Mouse (Mus musculus) lung, adult 2 months (tissue): Measurements from ENCODE around the gene Scd1.

Source experiments
- CTCF ChIP-seq: fragments of 200-500 bp; IDR thresholded peaks from 2 replicates; pipeline ENCODE4 v1.5.1; 2011; ENCODE audit warnings: mild to moderate bottlenecking, low read length, control low read depth; ENCODE audit not compliant: insufficient read depth
- POLR2A ChIP-seq: fragments of 200-500 bp; IDR thresholded peaks from 2 replicates; pipeline ENCODE4 v1.6.1; 2011; ENCODE audit warnings: low read depth, mild to moderate bottlenecking, control low read depth, low read length, borderline replicate concordance; ENCODE audit errors: extremely low read depth

DNA sequence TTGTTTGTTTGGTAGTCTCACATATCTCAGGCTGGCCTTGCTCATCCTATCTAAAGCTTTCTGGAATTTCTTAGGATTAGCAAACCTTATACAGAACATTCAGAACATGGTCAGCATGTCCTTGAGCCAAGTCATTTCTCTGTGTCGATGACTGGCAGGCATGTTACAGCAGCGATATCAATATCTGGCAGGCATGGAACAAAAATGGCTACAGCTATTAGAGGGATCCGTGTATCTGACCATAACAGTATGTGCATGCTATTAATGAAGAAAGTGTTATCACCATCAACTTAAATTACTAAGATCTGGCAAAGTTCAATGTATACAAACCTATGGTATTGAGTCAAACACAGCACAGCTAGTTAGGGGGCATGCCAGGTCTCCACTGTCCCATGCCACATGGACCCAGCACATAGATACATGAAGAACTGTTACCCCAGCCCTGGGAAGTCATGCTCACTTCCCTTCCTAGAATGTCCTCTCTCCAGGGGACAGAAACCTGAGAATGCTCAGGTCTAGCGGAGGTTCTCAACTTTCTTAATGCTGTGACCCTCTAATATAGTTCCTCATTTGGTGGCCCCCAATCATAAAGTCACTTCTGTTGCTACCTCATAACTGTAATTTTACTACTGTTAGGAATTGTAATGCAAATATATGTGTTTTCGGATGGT lies 15.2 kb downstream of the Scd1 start:
- TF ChIP-seq CTCF (no peak), POLR2A (no peak)
